Mouse (Mus musculus): ENCODE data around the gene Kcnmb4. TPM values are rescaled to one million over a fixed set of nuclear protein-coding genes. Genes with fewer than 3 reads are reported as not detected.

The Kcnmb4 gene
- polyA plus RNA-seq, 1 experiment from 2014 or later: 18.5 TPM

- Histone ChIP-seq H3K4me1 (no peaks in the 10 kb centered on the region), H3K4me2 (replicated peaks) (no peak overlapping the region), H3K27me3 (no peaks in the 10 kb centered on the region), H3K27ac (replicated peaks) (no peak overlapping the region), H3K4me3 (no peak overlapping the region), H3K9ac (replicated peaks) (no peak overlapping the region), H3K36me3 (no peaks in the 10 kb centered on the region), H3K9me3 (no peaks in the 10 kb centered on the region)
- no peak for ATAC-seq (replicated peaks)
- WGBS: 14% methylated on average over 4 of the region's 4 CpGs
Observed at GRCm38 (mm10) chr10:116394585-116394984, 79.1 kb downstream of the Kcnmb4 start.

- WGBS: 59% methylated on average over 9 of the region's 9 CpGs
- no peak overlapping the region for H3K27ac ChIP-seq (replicated peaks)
- no peaks in the 10 kb centered on the region for H3K36me3 ChIP-seq
- no peak overlapping the region for H3K4me2 ChIP-seq (replicated peaks)
- no peak for ATAC-seq (replicated peaks)
- no peak overlapping the region for H3K9ac ChIP-seq (replicated peaks)
- no peaks in the 10 kb centered on the region for H3K9me3 ChIP-seq
- H3K27me3 ChIP-seq: no peaks in the 10 kb centered on the region
- no peak overlapping the region for H3K4me3 ChIP-seq
- H3K4me1 ChIP-seq: no peaks in the 10 kb centered on the region
Observed at GRCm38 (mm10) chr10:116393790-116394475, 79.7 kb downstream of the Kcnmb4 start.

GRCm38 (mm10) chr10:116388840-116389239 lies 84.8 kb downstream of the Kcnmb4 start:
- Histone ChIP-seq H3K27me3 (no peaks in the 10 kb centered on the region), H3K36me3 (no peaks in the 10 kb centered on the region), H3K9me3 (no peaks in the 10 kb centered on the region), H3K4me1 (peaks cover 14% of the 10 kb centered on the region), H3K4me3 (no peak overlapping the region), H3K4me2 (replicated peaks) (no peak overlapping the region), H3K9ac (replicated peaks) (no peak overlapping the region), H3K27ac (replicated peaks) (no peak overlapping the region)
- 60% methylated on average over 6 of the region's 6 CpGs for WGBS
- no peak for ATAC-seq (replicated peaks)

- Histone ChIP-seq H3K4me2 (replicated peaks) (no peak overlapping the region), H3K36me3 (no peaks in the 10 kb centered on the region), H3K27ac (replicated peaks) (0 out of 2 replicates have a peak overlapping the region, but pooled peaks have one; percentile 19), H3K27me3 (peaks cover 3% of the 10 kb centered on the region; the same call in 1 of the 2 replicates), H3K4me3 (no peak overlapping the region), H3K9me3 (no peaks in the 10 kb centered on the region), H3K4me1 (peaks cover 14% of the 10 kb centered on the region), H3K9ac (replicated peaks) (no peak overlapping the region)
- 12% methylated on average over 7 of the region's 7 CpGs for WGBS
- peak; percentile 65 for ATAC-seq (replicated peaks)
Observed at GRCm38 (mm10) chr10:116386391-116386885, 87.2 kb downstream of the Kcnmb4 start.

DNA sequence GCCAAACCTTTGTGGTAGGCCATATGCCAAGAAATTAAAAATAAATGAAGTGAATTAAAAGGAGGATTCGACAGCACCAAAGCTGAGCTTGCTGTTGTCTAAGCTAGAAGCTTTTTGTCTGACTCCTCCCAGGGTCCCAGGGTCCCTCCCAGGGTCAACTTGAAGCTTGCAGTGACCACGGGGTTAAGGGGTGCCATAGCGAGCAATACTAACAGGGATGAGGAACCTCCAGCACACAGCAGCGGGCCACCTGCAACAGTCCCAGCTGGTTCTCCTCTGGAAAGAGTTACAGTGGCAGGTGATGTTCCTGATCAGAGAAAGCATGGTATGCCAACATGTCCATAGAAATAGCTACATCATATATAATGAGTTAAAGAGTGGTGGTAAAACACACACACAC lies 89.3 kb downstream of the Kcnmb4 start:
- no peak overlapping the region for H3K4me2 ChIP-seq (replicated peaks)
- peaks cover 4% of the 10 kb centered on the region; the same call in 1 of the 2 replicates for H3K27me3 ChIP-seq
- WGBS: 82% methylated on average over 4 of the region's 4 CpGs
- H3K4me1 ChIP-seq: peaks cover 14% of the 10 kb centered on the region
- H3K9ac ChIP-seq (replicated peaks): no peak overlapping the region
- ATAC-seq (replicated peaks): no peak
- no peak overlapping the region for H3K4me3 ChIP-seq
- H3K9me3 ChIP-seq: no peaks in the 10 kb centered on the region
- H3K27ac ChIP-seq (replicated peaks): no peak overlapping the region
- H3K36me3 ChIP-seq: no peaks in the 10 kb centered on the region

DNA sequence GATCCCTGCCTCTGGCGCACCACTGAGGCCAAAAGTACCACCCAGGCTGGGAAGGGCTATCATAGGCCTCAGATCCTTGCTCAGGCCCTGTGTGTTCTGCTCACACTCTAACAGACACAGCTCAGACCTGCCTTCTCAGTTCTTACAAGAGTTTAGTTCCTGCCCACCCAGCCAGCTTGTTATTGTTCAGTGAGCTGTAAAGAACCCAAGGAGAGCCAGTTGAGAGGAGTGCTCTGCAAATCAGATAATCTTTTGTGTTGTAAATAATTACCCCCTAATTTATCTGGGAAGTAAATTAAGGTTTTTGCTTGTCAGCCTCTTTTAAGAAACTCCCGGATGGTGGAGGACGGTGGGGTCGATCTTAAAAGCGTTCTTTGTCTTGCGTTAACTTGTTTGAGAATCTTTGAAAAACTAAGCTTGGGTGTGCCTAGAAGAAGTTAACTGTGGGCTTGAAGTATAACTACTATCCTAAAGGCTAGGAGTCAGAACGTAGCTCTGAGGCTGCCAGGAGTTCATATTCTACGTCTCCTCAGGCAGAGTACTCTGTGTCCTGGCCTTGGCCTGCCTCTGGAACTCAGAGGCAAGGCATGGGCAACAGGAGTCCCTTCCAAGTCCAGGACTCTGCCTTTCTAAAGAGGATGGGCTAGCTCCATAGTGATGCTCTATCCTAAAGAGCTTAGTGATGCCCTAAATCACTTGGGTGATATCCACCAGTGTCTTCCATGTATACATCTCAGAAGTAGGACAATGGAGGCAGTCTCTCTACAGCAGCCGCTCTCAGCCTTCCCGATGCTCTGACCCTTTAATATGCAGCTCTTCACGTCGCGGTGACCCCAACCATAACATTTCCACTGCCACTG lies 90.6 kb downstream of the Kcnmb4 start:
- Histone ChIP-seq H3K9me3 (no peaks in the 10 kb centered on the region), H3K4me1 (peaks cover 14% of the 10 kb centered on the region), H3K4me3 (no peak overlapping the region), H3K4me2 (replicated peaks) (no peak overlapping the region), H3K9ac (replicated peaks) (no peak overlapping the region), H3K27me3 (peaks cover 4% of the 10 kb centered on the region; the same call in 1 of the 2 replicates), H3K36me3 (no peaks in the 10 kb centered on the region), H3K27ac (replicated peaks) (no peak overlapping the region)
- 0 out of 2 replicates have a peak, but pooled peaks have one; percentile 55 for ATAC-seq (replicated peaks)
- WGBS: 32% methylated on average over 13 of the region's 13 CpGs

GRCm38 (mm10) chr10:116376853-116377252 lies 96.8 kb downstream of the Kcnmb4 start:
- Histone ChIP-seq H3K4me2 (replicated peaks) (no peak overlapping the region), H3K36me3 (no peaks in the 10 kb centered on the region), H3K27me3 (peaks cover 4% of the 10 kb centered on the region; the same call in 1 of the 2 replicates), H3K9me3 (no peaks in the 10 kb centered on the region), H3K27ac (replicated peaks) (no peak overlapping the region), H3K4me3 (no peak overlapping the region), H3K9ac (replicated peaks) (no peak overlapping the region), H3K4me1 (no peaks in the 10 kb centered on the region)
- 49% methylated on average over 4 of the region's 4 CpGs for WGBS
- no peak for ATAC-seq (replicated peaks)

DNA sequence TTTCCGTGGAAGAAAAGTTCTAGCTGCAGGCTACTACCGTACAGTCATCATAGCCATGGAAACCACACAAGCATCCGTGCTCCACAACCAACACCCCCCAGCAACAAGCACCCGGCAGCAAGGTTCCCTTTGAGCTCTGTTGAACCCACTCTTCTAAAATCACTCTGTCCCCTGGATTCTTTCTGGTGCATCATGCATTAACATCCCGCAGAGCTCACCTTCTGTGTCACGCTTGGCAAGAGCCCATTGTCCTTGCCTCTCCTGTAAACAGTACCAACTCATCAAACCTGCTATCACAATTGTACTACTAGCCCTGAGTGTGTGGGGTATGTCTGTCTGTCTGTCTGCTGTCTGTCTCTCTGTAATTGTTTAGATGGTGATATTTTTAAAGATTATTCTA lies 99.6 kb downstream of the Kcnmb4 start:
- H3K27me3 ChIP-seq: no peaks in the 10 kb centered on the region
- WGBS: 88% methylated on average over 6 of the region's 6 CpGs
- no peak overlapping the region for H3K9ac ChIP-seq (replicated peaks)
- no peak overlapping the region for H3K4me2 ChIP-seq (replicated peaks)
- no peaks in the 10 kb centered on the region for H3K9me3 ChIP-seq
- no peak overlapping the region for H3K4me3 ChIP-seq
- no peaks in the 10 kb centered on the region for H3K36me3 ChIP-seq
- H3K27ac ChIP-seq (replicated peaks): no peak overlapping the region
- H3K4me1 ChIP-seq: peaks cover 7% of the 10 kb centered on the region; the same call in 1 of the 2 replicates
- ATAC-seq (replicated peaks): no peak

- no peak overlapping the region for H3K4me3 ChIP-seq
- ATAC-seq (replicated peaks): peak; percentile 43; the same call in 1 of the 2 replicates
- H3K36me3 ChIP-seq: no peaks in the 10 kb centered on the region
- no peak overlapping the region for H3K4me2 ChIP-seq (replicated peaks)
- no peaks in the 10 kb centered on the region for H3K9me3 ChIP-seq
- no peak overlapping the region for H3K9ac ChIP-seq (replicated peaks)
- no peaks in the 10 kb centered on the region for H3K27me3 ChIP-seq
- H3K27ac ChIP-seq (replicated peaks): no peak overlapping the region
- WGBS: 17% methylated on average over 6 of the region's 6 CpGs
- peaks cover 7% of the 10 kb centered on the region; the same call in 1 of the 2 replicates for H3K4me1 ChIP-seq
Observed at GRCm38 (mm10) chr10:116370991-116371725, 102.5 kb downstream of the Kcnmb4 start.
